ENCODE assay signal across 8 mouse cellular contexts in the genomic region with DNA sequence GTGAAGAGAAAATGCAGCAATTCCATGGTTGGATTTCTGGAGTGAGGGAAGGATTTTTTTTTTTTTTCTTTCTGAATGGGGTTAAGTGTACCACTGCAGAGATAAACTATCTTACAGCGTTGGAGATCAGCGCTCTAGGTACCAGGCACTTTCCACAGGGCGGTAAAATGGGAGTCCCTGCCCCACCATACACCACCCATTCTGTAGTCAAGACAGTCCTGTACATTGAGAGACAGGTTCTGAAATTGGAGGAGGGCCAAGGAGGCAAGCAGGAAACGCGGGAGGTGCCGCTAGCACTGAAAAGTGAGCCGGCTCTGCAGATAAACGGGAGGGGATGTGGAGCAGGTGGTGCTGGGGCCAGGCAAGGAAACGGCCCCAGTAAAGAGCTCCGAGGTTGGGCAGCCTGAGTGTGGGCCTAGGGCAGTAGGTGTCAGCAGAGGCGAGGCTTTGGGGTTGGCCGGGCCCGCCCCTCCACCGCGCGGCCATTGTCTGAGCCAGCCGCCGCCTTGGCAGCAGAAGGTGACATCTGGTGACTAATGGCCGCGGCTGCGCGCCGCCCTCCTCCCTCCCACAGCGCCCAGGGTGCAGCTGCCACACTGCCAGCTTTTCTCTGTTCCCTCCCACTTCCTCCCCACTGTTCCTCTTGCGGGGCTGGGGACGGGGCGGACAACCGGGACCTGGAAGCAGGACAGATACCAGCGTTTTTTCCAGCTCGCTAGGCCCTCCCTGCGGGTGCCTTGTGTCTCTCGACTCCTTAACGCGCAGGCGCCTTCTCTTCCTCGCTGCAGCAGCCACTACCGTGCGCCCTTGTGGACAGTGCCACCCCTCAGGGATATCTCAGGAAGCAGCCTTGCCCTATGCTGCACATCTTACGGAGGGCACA.
DNase-seq lines count a peak whose midpoint lies in the region; ATAC-seq and TF ChIP-seq lines count a peak whose summit lies in the region.

No protein-coding gene starts in this region.

- H3K36me3 ChIP-seq in hindbrain, postnatal 0 days (ENCODE audit: insufficient read depth, low read length): no peaks in the 10 kb centered on the region

- peak; percentile 69 for TF ChIP-seq CTCF in hindbrain, postnatal 0 days (IDR thresholded peaks at IDR 0.05; ENCODE audit: low read depth)

- no peaks in the 10 kb centered on the region for H3K9me3 ChIP-seq in hindbrain, postnatal 0 days (ENCODE audit: low read length)

- H3K27ac ChIP-seq in hindbrain, postnatal 0 days: peak overlapping the region; percentile 86

- DNase-seq in ZHBTc4 (ENCODE audit: low read depth, low spot score): peak; percentile 80
- peak; percentile 84 to 92 for DNase-seq in cerebellum, postnatal 4 days (ENCODE audit: low spot score in 2 of 2)
- peak; percentile 81 to 88 for DNase-seq in gastrocnemius, adult 8-10 months (ENCODE audit: low spot score in 2 of 2)
- DNase-seq in hindbrain, postnatal 0 days (ENCODE audit: low spot score): peak; percentile 95
- peak; percentile 86 to 92 for DNase-seq in left cerebral cortex, adult 18-20 months (ENCODE audit: low spot score in 2 of 2)
- DNase-seq in lung, postnatal 4 days: peak; percentile 90 to 95
- DNase-seq in retina, postnatal 1 day: peak; percentile 97
- DNase-seq in thymus, postnatal 4 days: peak; percentile 81

- H3K9ac ChIP-seq in hindbrain, postnatal 0 days (replicated peaks; ENCODE audit: low read length): peak overlapping the region; percentile 43

- H3K27me3 ChIP-seq in hindbrain, postnatal 0 days (ENCODE audit: insufficient read depth, low read length): no peaks in the 10 kb centered on the region

- peaks cover 15% of the 10 kb centered on the region; the same call in 1 of the 2 replicates for H3K4me1 ChIP-seq in hindbrain, postnatal 0 days (ENCODE audit: insufficient read depth, low read length)

- peak; percentile 97 for ATAC-seq in hindbrain, postnatal 0 days

- peak overlapping the region; percentile 26 for H3K4me3 ChIP-seq in hindbrain, postnatal 0 days (ENCODE audit: low read length)

- H3K4me2 ChIP-seq in hindbrain, postnatal 0 days (ENCODE audit: low read depth, low read length): peak overlapping the region; percentile 52

- 1% methylated on average over 39 of the region's 39 CpGs for WGBS in hindbrain, postnatal 0 days

Comparison
In these comparisons a context has a peak if more than half of its experiments do, and no peak if none do; other contexts are left out.
1. Peak in every context shown above with its lines: DNase-seq, ATAC-seq, H3K4me3 ChIP-seq and H3K27ac ChIP-seq.